Mouse (Mus musculus) CH12.LX (cell line): ENCODE measurements around the gene Dlg5.

Experiments
- BHLHE40 ChIP-seq: IDR thresholded peaks from 2 replicates; pipeline ENCODE4 v1.6.1; 2011; ENCODE audit warnings: mild to moderate bottlenecking, low read depth, low read length, improper control_type of control experiment
- CHD2 ChIP-seq: IDR thresholded peaks from 2 replicates; pipeline ENCODE4 v1.6.1; 2011; ENCODE audit warnings: low read length, improper control_type of control experiment
- ELF1 ChIP-seq: IDR thresholded peaks from 2 replicates; pipeline ENCODE4 v1.6.1; 2014; ENCODE audit warnings: low read depth, mild to moderate bottlenecking, inconsistent platforms, low read length, improper control_type of control experiment
- EP300 ChIP-seq: IDR thresholded peaks from 2 replicates; pipeline ENCODE4 v1.6.1; 2011; ENCODE audit warnings: low read length, improper control_type of control experiment
- GABPA ChIP-seq: IDR thresholded peaks from 2 replicates; pipeline ENCODE4 v1.6.1; 2012; ENCODE audit warnings: low read depth, low read length, improper control_type of control experiment, inconsistent platforms; ENCODE audit not compliant: insufficient replicate concordance
- IRF4 ChIP-seq: IDR thresholded peaks from 2 replicates; pipeline ENCODE4 v1.6.1; 2014; ENCODE audit warnings: low read depth, mild to moderate bottlenecking, inconsistent platforms, low read length, improper control_type of control experiment
- JUND ChIP-seq: conservative IDR thresholded peaks from 2 replicates; pipeline ENCODE4 v1.6.1; 2011; ENCODE audit warnings: low read depth, low read length, improper control_type of control experiment
- KAT2A ChIP-seq: IDR thresholded peaks from 2 replicates; pipeline ENCODE4 v1.6.1; 2012; ENCODE audit warnings: low read length, improper control_type of control experiment, inconsistent platforms; ENCODE audit not compliant: insufficient replicate concordance
- MAFK ChIP-seq: IDR thresholded peaks from 2 replicates; pipeline ENCODE4 v1.6.1; 2011; ENCODE audit warnings: low read length, improper control_type of control experiment; ENCODE audit not compliant: insufficient replicate concordance
- PAX5 ChIP-seq: IDR thresholded peaks from 2 replicates; pipeline ENCODE4 v1.6.1; 2012; ENCODE audit warnings: low read length, inconsistent platforms, mixed read lengths
- POLR2A ChIP-seq: IDR thresholded peaks from 2 replicates; pipeline ENCODE4 v1.6.1; 2011; ENCODE audit warnings: low read depth, mild to moderate bottlenecking, improper control_type of control experiment, low read length
- USF1 ChIP-seq: IDR thresholded peaks from 2 replicates; pipeline ENCODE4 v1.6.1; 2014; ENCODE audit warnings: low read depth, mild to moderate bottlenecking, inconsistent platforms, low read length, improper control_type of control experiment
- ZNF384 ChIP-seq: IDR thresholded peaks from 2 replicates; pipeline ENCODE4 v1.6.1; 2012; ENCODE audit warnings: low read depth, low read length, improper control_type of control experiment, inconsistent platforms

DNA sequence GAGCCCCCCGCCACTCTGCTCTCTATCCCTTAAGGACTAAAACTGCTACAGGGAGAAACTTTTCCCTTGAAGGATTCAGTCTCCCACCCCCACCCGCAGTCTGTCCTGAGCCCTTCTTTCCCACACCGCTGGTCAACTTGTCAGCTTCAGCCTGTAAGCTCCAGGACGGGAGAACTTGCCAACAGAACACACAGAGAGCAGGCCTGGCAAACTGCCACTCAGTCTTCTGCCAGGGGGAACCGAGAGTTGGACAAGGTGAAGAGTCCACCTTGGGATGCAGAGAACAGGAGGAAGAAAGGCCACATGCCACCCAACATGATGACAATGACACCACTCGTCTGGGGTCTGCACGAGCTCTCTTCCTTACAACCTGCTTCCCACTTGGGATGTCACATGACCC, 56.1 kb downstream of the Dlg5 start:
- TF ChIP-seq IRF4 = no peak
- TF ChIP-seq CHD2 = no peak
- no peak for TF ChIP-seq POLR2A
- no peak for TF ChIP-seq BHLHE40
- no peak for TF ChIP-seq ZNF384
- no peak for TF ChIP-seq PAX5
- no peak for TF ChIP-seq EP300
- TF ChIP-seq KAT2A = no peak
- no peak for TF ChIP-seq USF1
- no peak for TF ChIP-seq GABPA
- TF ChIP-seq MAFK = no peak
- no peak for TF ChIP-seq JUND
- no peak for TF ChIP-seq ELF1
